Mouse (Mus musculus) forebrain, embryonic 10.5 days (tissue): ENCODE results near the gene Zfp853. TPM values are rescaled to one million over a fixed set of nuclear protein-coding genes. Genes with fewer than 3 reads are reported as not detected.

Experiments
- DNase-seq: peaks from one replicate; pipeline ENCODE4 v3.0.0-alpha.2; 2017; ENCODE audit warnings: low spot score; ENCODE audit errors: extremely low spot score
- H3K27ac ChIP-seq: fragments of 300-500 bp; sonication (generic); 2 replicates; pipeline ENCODE4 v1.5.1; 2016; ENCODE audit warnings: mild to moderate bottlenecking
- H3K27me3 ChIP-seq: fragments of 300-500 bp; sonication (generic); 2 replicates; pipeline ENCODE4 v1.6.1; 2016; ENCODE audit warnings: mild to moderate bottlenecking; ENCODE audit not compliant: poor library complexity, severe bottlenecking
- H3K36me3 ChIP-seq: fragments of 300-500 bp; sonication (generic); replicated peaks from 2 replicates; pipeline ENCODE4 v1.6.1; 2016; ENCODE audit warnings: mild to moderate bottlenecking, moderate library complexity
- H3K4me1 ChIP-seq: fragments of 300-500 bp; sonication (generic); 2 replicates; pipeline ENCODE4 v1.6.1; 2016
- H3K4me3 ChIP-seq: fragments of 300-500 bp; sonication (generic); 2 replicates; pipeline ENCODE4 v1.5.1; 2016; ENCODE audit warnings: mild to moderate bottlenecking, moderate library complexity
- H3K9me3 ChIP-seq: fragments of 300-500 bp; sonication (generic); 2 replicates; pipeline ENCODE4 v1.6.1; 2016; ENCODE audit warnings: mild to moderate bottlenecking, moderate library complexity
- WGBS: fragments of 180-500 bp; shearing (Covaris S2); methylation state at CpG from one replicate; pipeline ENCODE4 v1.1.7; 2016; 5-methylcytosine and 5-hydroxymethylcytosine counted together
- polyA plus RNA-seq: library from polyadenylated mRNA; unstranded; fragments of >200 nt; fragmentation: Nextera tagmentation; extraction: Ambion mirVana; gene quantifications from 2 replicates; pipeline ENCODE4 v1.2.1, GENCODE M21; 2016

Zfp853 gene
- polyA plus RNA-seq, 1 experiment from 2014 or later: not detected

DNA sequence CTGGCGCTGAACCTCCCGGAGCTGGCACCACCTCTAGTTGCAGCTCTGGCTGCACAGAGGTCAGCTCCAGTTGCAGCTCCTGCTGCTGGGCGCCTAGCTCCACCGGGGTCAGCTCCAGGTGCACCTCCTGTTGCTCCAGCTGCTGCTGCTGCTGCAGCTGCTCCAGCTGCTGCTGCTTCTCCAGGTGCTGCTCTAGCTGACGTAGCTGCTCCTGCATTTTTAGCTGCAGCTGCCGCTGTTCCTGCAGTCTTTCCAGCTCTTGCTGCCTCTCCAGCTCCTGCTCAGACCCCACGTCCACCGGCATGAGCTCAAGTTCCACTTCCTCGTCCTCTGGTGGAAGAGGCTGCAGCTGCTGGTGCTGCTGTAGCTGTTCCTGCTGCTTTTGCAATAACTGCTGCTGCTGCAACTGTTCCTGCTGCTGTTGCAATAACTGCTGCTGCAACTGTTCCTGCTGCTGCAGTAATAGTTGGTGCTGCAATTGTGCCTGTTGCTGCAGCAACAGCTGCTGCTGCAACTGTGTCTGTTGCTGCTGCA lies 5.0 kb downstream of the Zfp853 start:
- Histone ChIP-seq H3K4me1 (peaks cover 24% of the 10 kb centered on the region), H3K36me3 (no peaks in the 10 kb centered on the region), H3K27ac (no peak overlapping the region), H3K27me3 (peaks cover 91% of the 10 kb centered on the region), H3K9me3 (no peaks in the 10 kb centered on the region), H3K4me3 (peak overlapping the region; percentile 50)
- no peak for DNase-seq
- 11% methylated on average over 9 of the region's 9 CpGs for WGBS

DNA sequence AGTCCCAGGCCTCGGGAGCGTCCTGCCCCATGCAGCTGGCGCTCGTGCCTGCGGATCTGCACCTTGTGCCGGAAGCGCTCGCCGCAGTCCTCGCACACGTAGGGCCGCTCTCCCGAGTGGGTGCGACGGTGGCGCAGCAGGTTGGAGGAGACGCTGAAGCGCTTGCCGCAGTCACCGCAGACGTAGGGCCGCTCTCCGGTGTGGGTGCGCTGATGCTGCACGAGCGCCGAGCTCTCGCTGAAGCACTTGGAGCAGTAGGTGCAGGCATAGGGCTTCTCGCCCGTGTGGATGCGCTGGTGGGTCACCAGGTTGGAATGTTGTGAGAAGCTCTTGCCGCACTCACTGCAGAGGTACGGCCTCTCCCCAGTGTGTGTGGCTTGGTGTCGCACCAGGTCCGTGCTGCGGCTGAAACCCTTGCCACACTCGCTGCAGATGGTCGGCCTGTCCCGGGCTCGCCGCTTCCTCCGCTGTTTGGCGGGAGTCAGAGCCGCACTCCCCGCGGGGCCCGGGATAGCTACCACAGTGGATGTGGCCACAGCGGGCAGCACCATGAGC lies 5.6 kb downstream of the Zfp853 start:
- H3K9me3 ChIP-seq: no peaks in the 10 kb centered on the region
- peaks cover 18% of the 10 kb centered on the region for H3K4me1 ChIP-seq
- H3K27ac ChIP-seq: no peak overlapping the region; the same call in 1 of the 2 replicates
- H3K36me3 ChIP-seq: no peaks in the 10 kb centered on the region
- peak; percentile 30 for DNase-seq
- H3K27me3 ChIP-seq: peaks cover 85% of the 10 kb centered on the region
- H3K4me3 ChIP-seq: peak overlapping the region; percentile 50
- 1% methylated on average over 48 of the region's 48 CpGs for whole genome bisulfite sequencing

DNA sequence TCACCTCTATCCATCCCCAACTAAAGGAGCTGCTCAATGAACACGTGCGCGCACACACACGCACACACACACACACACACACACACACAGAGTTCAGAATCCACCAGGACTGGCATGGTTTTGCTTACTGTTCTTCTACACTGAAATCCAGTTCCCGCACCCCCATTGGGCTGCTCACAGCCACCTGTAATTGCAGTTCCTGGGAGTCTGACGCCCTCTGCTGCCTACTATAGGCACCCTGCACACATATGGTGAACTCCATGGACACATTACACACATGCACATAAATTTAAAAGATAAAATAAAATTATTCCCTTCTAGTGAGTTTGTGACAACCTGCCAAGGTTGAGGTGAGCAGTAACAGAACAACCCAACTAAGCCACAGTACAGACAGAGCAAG lies 8.7 kb downstream of the Zfp853 start:
- 35% methylated on average over 6 of the region's 6 CpGs for WGBS

DNA sequence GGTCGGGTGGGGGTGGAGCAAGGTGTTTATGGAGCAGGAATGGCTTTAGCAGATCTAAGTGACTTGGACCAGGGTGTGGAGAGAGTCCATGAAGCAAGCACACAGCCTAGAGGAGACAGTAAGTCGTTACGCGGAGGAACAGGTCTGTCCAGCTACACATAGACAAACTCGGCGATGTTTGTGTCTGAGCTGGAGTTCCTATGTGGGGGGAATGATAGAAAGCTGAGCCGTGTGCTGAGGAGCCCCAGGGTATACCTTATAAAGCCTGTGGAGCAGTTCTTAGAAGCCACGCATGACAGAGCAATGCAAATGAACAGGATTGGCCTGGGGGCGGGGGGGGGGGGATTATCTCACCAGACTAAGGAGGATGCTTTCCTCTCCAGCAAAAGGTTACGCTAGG lies 14.2 kb downstream of the Zfp853 start:
- H3K27me3 ChIP-seq: peaks cover 45% of the 10 kb centered on the region
- peaks cover 7% of the 10 kb centered on the region for H3K4me1 ChIP-seq
- no peak for DNase-seq
- no peaks in the 10 kb centered on the region for H3K36me3 ChIP-seq
- H3K27ac ChIP-seq: no peak overlapping the region
- no peaks in the 10 kb centered on the region for H3K9me3 ChIP-seq
- no peak overlapping the region for H3K4me3 ChIP-seq
- WGBS: 30% methylated on average over 10 of the region's 10 CpGs

More for the DNA sequence above, 8.7 kb downstream of the Zfp853 start:
- Histone ChIP-seq H3K4me3 (no peak overlapping the region), H3K27me3 (peaks cover 69% of the 10 kb centered on the region), H3K9me3 (no peaks in the 10 kb centered on the region), H3K27ac (no peak overlapping the region), H3K4me1 (peaks cover 15% of the 10 kb centered on the region), H3K36me3 (no peaks in the 10 kb centered on the region)
- DNase-seq: no peak

DNA sequence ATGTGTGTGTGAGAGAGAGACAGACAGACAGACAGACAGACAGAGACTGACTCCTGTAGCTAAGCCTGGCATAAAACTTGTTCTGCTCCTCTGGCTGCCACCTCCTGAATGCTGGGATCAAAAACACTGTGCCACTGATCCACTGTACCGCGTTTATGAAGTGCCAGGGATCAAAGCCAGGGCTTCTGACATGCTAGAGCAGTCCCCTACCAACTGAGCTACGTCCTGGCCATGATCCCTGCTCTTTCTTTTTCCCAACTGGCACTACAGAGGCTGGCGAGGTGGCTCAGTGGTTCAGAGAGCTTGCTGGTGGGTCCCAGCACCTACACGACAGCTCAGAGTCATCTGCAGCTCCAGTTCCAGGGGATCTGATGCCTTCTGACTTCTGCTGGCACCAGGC lies 17.7 kb downstream of the Zfp853 start:
- Histone ChIP-seq H3K27ac (no peak overlapping the region), H3K4me1 (peaks cover 12% of the 10 kb centered on the region), H3K27me3 (peaks cover 39% of the 10 kb centered on the region), H3K36me3 (no peaks in the 10 kb centered on the region), H3K9me3 (no peaks in the 10 kb centered on the region), H3K4me3 (no peak overlapping the region)
- DNase-seq: no peak
- WGBS: 60% methylated on average over 5 of the region's 5 CpGs

DNA sequence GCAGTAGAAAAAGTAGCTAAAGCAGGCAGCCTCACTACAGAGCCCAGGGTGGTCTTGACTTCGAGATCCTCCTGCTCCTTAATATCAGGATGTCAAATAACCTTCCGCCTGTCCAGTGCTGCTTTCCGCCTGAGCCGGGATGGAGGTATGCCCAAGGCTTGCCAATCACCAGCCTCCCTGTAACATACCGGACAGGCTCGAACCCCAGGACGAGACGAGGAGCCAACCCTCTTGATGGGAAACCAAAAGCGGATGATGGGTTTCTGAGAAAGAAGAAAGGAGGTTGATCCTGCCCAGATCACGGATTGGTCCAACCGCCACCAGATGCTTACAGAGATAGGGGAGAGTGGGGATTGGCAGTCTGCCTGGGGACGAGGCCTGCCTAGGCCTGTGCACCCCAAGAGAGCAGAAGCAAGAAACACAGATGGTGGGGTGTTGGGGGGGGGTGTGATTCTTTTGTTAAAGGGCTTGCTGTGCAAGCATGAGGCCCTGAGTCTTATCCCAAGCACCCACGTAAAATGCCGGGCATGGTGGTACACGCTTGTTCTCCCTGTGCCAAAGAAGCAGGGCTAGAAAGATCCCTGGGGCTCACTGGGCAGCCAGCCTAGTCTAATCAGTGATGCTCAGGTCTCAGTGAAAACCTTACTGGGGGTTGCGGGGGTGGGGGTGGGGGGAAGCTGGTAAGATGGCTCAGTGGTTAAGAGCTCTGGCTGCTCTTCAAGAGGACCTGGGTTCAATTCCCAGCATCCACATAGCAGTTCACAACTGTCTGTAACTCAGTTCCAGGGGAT lies 20.7 kb downstream of the Zfp853 start:
- peaks cover 18% of the 10 kb centered on the region; the same call in 1 of the 2 replicates for H3K27me3 ChIP-seq
- DNase-seq: no peak
- no peaks in the 10 kb centered on the region for H3K9me3 ChIP-seq
- peaks cover 3% of the 10 kb centered on the region; the same call in 1 of the 2 replicates for H3K36me3 ChIP-seq
- H3K27ac ChIP-seq: no peak overlapping the region
- 92% methylated on average over 16 of the region's 16 CpGs for WGBS
- H3K4me1 ChIP-seq: peaks cover 26% of the 10 kb centered on the region
- H3K4me3 ChIP-seq: no peak overlapping the region

DNA sequence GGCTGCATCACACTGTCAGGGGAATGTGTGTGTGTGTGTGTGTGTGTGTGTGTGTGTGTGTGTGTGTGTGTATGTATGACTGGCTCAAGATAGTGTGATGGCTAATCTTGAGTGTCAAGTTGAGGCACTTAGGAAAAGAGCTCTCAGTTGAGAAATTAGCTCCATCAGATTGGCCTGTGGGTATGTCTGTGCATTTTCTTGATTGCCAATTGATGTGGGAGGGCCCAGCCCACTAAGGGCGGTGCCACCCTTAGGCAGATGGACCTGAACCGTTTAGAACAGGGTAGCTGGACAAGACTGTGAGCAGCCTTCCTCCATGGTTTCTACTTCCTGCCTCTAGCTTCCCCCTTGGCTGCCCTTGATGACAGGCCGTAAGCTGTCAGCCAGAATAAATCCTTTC lies 21.3 kb downstream of the Zfp853 start:
- WGBS: 77% methylated on average over 3 of the region's 3 CpGs
- no peak for DNase-seq
- Histone ChIP-seq H3K36me3 (peaks cover 3% of the 10 kb centered on the region; the same call in 1 of the 2 replicates), H3K4me3 (no peak overlapping the region), H3K27me3 (peaks cover 18% of the 10 kb centered on the region; the same call in 1 of the 2 replicates), H3K4me1 (peaks cover 26% of the 10 kb centered on the region), H3K27ac (no peak overlapping the region), H3K9me3 (no peaks in the 10 kb centered on the region)

DNA sequence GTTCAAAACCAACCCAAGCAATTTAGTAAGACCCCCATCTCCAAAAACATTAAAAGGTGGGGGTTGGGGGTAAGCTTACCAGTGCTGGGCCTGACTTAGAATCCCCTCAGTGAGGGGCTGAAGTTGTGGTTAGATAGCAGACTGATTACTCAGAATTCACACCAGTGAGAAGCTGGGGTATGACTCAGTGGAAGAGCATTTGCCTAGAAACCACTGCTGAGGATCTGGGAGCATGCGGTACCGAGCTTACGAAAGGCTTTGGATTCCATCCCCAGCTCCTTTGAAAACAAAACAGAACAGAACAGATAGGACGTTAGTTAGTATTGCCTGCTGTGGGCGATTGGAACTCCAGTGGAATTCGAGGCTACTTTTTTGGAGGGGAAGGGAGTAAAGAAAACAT lies 21.8 kb downstream of the Zfp853 start:
- H3K9me3 ChIP-seq: no peaks in the 10 kb centered on the region
- no peak overlapping the region for H3K4me3 ChIP-seq
- WGBS: 89% methylated on average over 6 of the region's 6 CpGs
- H3K27ac ChIP-seq: no peak overlapping the region
- DNase-seq: no peak
- H3K36me3 ChIP-seq: peaks cover 3% of the 10 kb centered on the region; the same call in 1 of the 2 replicates
- H3K4me1 ChIP-seq: peaks cover 26% of the 10 kb centered on the region
- H3K27me3 ChIP-seq: peaks cover 16% of the 10 kb centered on the region; the same call in 1 of the 2 replicates

DNA sequence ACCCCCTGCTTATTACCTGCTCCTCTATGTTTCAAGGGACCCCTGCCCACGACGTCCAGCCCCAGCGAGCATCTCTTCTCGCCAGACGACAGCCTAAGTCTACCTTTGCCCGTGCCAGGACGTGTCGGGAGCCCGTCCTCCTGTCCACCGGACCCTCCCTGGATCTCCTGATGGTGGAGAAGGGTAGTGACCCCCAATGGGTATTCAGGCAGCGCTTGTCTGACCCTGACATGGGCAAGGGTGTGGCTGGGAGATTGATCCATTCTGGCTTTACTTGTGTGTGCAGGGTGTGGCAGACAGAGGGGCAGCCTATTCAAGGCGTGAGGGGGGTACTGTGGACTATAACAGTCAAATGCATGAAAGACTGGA lies 23.3 kb downstream of the Zfp853 start:
- Histone ChIP-seq H3K27ac (peak overlapping the region; percentile 97), H3K27me3 (0 out of 2 replicates have a peak, but pooled peaks cover 5% of the 10 kb centered on the region), H3K36me3 (peaks cover 3% of the 10 kb centered on the region; the same call in 1 of the 2 replicates), H3K4me1 (peaks cover 26% of the 10 kb centered on the region), H3K4me3 (peak overlapping the region; percentile 99), H3K9me3 (no peaks in the 10 kb centered on the region)
- 4% methylated on average over 12 of the region's 12 CpGs for WGBS
- DNase-seq: no peak

DNA sequence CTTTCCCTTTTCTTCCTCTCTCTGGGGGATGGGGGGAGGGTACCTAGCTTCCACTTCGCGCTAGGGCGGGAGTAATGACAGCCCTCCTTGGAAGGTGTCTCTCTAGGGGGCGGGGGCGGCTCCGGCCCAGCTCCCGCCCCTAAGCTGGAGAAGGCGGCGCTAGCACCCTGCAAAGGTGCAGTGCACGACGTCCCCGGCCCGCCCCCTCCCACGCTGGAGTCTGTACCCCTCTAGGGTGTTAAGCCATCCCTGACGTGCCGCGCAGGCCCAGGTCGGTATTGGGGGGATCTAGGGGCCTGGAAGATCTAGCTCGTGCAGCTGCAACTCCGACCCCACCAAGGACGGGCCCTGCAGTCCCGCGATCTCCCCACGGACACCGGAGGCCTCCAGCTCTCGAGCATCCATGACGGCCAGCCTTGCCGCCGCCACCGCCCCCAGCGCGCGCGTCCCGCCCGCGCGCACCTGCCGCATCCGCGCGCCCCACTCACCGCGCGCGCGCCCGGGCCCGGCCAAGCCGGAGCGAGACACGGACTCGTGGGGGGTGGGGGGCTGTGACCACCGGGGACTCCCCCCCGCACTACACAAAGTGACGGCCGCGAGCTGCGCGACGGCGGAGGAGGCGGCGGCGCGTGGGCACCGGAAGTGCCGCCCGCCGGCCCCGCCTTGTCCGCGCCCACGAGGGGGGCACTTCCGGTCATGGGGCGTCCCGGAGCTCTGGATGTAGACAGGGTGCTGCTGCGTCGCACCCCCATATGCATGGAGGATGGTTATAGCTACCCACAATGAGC lies 23.9 kb downstream of the Zfp853 start, which contains the start of gene Zfp316:
TSS of gene Zfp316 (minus strand) at position 660 of the 788 bp plus-strand sequence.
- Histone ChIP-seq H3K27me3 (no peaks in the 10 kb centered on the region), H3K9me3 (no peaks in the 10 kb centered on the region), H3K36me3 (peaks cover 9% of the 10 kb centered on the region), H3K27ac (peak within 1 kb of the TSS; percentile 97), H3K4me1 (peaks cover 26% of the 10 kb centered on the region), H3K4me3 (peak within 1 kb of the TSS; percentile 99)
- DNase-seq: peak; percentile 61
- under 1% methylated on average over 77 of the region's 79 CpGs for WGBS

DNA sequence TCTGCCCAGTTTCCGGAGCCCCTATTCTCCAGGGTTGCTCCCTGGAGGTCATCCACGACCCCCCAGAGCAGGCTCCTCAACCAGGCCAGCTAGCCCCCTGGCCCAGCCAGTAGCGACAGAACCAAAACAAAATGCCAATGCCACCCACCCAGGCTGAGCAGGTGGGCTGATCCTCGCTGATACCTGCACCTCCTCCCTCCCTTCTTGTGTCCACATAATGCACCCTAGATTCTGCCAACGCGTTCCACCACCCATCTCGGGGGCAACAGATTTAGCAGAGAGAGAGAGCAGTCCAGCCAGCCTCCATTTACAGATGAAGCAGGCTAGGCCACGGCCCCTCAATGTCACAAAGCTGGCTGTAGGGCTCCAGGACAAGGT lies 24.4 kb downstream of the Zfp853 start:
- no peak for DNase-seq
- H3K4me3 ChIP-seq: peak overlapping the region; percentile 99
- peak overlapping the region; percentile 97 for H3K27ac ChIP-seq
- peaks cover 26% of the 10 kb centered on the region for H3K4me1 ChIP-seq
- no peaks in the 10 kb centered on the region for H3K9me3 ChIP-seq
- H3K36me3 ChIP-seq: peaks cover 15% of the 10 kb centered on the region
- 28% methylated on average over 8 of the region's 8 CpGs for WGBS
- no peaks in the 10 kb centered on the region for H3K27me3 ChIP-seq

DNA sequence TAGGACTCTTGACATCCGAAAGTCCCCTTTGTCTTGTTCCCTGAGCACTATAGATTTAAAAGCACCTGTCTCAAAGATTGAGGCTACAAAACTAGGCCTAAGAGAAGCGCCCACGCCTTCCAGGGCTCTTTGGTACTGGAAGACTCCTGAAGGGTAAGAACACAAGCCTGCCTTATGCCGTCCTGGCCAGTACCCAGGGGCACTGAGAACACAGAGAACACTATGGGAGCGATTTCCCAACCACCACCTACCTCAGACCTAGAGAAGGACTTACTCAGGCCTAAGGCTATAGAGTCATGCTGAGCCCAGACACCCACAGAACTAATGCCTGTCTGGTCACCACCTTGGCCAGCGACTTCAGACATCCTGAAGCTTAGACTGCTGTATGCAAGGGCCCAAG lies 26.6 kb downstream of the Zfp853 start:
- no peak for DNase-seq
- Histone ChIP-seq H3K27me3 (no peaks in the 10 kb centered on the region), H3K4me3 (no peak overlapping the region), H3K4me1 (peaks cover 26% of the 10 kb centered on the region), H3K27ac (no peak overlapping the region), H3K36me3 (peaks cover 37% of the 10 kb centered on the region), H3K9me3 (no peaks in the 10 kb centered on the region)
- 88% methylated on average over 6 of the region's 6 CpGs for WGBS
